Mouse (Mus musculus): Measurements from ENCODE around the gene Aknad1. TPM values are rescaled to one million over a fixed set of nuclear protein-coding genes. Genes with fewer than 3 reads are reported as not detected.

The Aknad1 gene
- total RNA-seq, 1 experiment, result not detected

- in situ Hi-C loops (cut with MboI; ENCODE audit: low sequenced_read_pairs in 2 of 2, unreplicated experiment in 2 of 2), result no loop called here
- Histone ChIP-seq H3K4me3 (ENCODE audit: insufficient read depth in 1 of 2, low read depth in 1 of 2, low read length in 2 of 2, poor library complexity in 1 of 2, severe bottlenecking in 1 of 2) (no peak overlapping the region), H3K9ac (ENCODE audit: insufficient read depth, low read depth, low read length, poor library complexity, severe bottlenecking) (no peak overlapping the region), H3K27ac (ENCODE audit: insufficient read depth, low read depth, low read length, poor library complexity, severe bottlenecking) (no peak overlapping the region), H3K9me3 (ENCODE audit: control insufficient read depth, insufficient read depth, low read depth, low read length) (no peaks in the 10 kb centered on the region), H3K4me1 (ENCODE audit: control insufficient read depth in 2 of 2, insufficient read depth in 2 of 2, low read length in 2 of 2, poor library complexity in 1 of 2) (peaks cover 0 to 3% of the 10 kb centered on the region in 2 experiments; a peak in 1 of 4 replicates), H3K36me3 (ENCODE audit: control insufficient read depth, insufficient read depth, low read length, poor library complexity, severe bottlenecking) (no peaks in the 10 kb centered on the region)
- DNase-seq (ENCODE audit: low read depth, low spot score), result no peak
- no peak for TF ChIP-seq CHD2 (IDR thresholded peaks at IDR 0.05; ENCODE audit: low read depth, low read length)
- no peak for TF ChIP-seq MAFK (IDR thresholded peaks at IDR 0.05; ENCODE audit: insufficient read depth, low read depth, low read length)
These were observed 26.0 kb downstream of the Aknad1 start for GRCm38 (mm10) chr3:108765476-108765875.

GRCm38 (mm10) chr3:108766943-108767342 is 27.5 kb downstream of the Aknad1 start:
- Histone ChIP-seq H3K4me3 (ENCODE audit: insufficient read depth in 1 of 2, low read depth in 1 of 2, low read length in 2 of 2, poor library complexity in 1 of 2, severe bottlenecking in 1 of 2) (no peak overlapping the region), H3K4me1 (ENCODE audit: control insufficient read depth in 2 of 2, insufficient read depth in 2 of 2, low read length in 2 of 2, poor library complexity in 1 of 2) (peaks cover 0 to 3% of the 10 kb centered on the region in 2 experiments; a peak in 1 of 4 replicates), H3K9me3 (ENCODE audit: control insufficient read depth, insufficient read depth, low read depth, low read length) (no peaks in the 10 kb centered on the region), H3K9ac (ENCODE audit: insufficient read depth, low read depth, low read length, poor library complexity, severe bottlenecking) (no peak overlapping the region), H3K36me3 (ENCODE audit: control insufficient read depth, insufficient read depth, low read length, poor library complexity, severe bottlenecking) (no peaks in the 10 kb centered on the region), H3K27ac (ENCODE audit: insufficient read depth, low read depth, low read length, poor library complexity, severe bottlenecking) (no peak overlapping the region)
- TF ChIP-seq CHD2 (IDR thresholded peaks at IDR 0.05; ENCODE audit: low read depth, low read length) (no peak), ZC3H11A (IDR thresholded peaks at IDR 0.05; ENCODE audit: borderline replicate concordance, low read depth, low read length) (no peak)
- in situ Hi-C loops (cut with MboI; ENCODE audit: low sequenced_read_pairs in 2 of 2, unreplicated experiment in 2 of 2), result no loop called here
- no peak for DNase-seq (ENCODE audit: low read depth, low spot score)

GRCm38 (mm10) chr3:108767416-108767815 is 28.0 kb downstream of the Aknad1 start:
- TF ChIP-seq HCFC1 (IDR thresholded peaks at IDR 0.05; ENCODE audit: borderline replicate concordance, insufficient read depth, low read length) (no peak), MAFK (IDR thresholded peaks at IDR 0.05; ENCODE audit: insufficient read depth, low read depth, low read length) (no peak), ZNF384 (IDR thresholded peaks at IDR 0.05; ENCODE audit: low read depth, low read length) (no peak)
- H3K9me3 ChIP-seq (ENCODE audit: control insufficient read depth, insufficient read depth, low read depth, low read length), result no peaks in the 10 kb centered on the region
- no peaks in the 10 kb centered on the region for H3K36me3 ChIP-seq (ENCODE audit: control insufficient read depth, insufficient read depth, low read length, poor library complexity, severe bottlenecking)
- H3K4me3 ChIP-seq (ENCODE audit: insufficient read depth in 1 of 2, low read depth in 1 of 2, low read length in 2 of 2, poor library complexity in 1 of 2, severe bottlenecking in 1 of 2), result no peak overlapping the region
- in situ Hi-C loops (cut with MboI; ENCODE audit: low sequenced_read_pairs in 2 of 2, unreplicated experiment in 2 of 2), result no loop called here
- peaks cover 0 to 3% of the 10 kb centered on the region in 2 experiments; a peak in 2 of 4 replicates for H3K4me1 ChIP-seq (ENCODE audit: control insufficient read depth in 2 of 2, insufficient read depth in 2 of 2, low read length in 2 of 2, poor library complexity in 1 of 2)
- no peak for DNase-seq (ENCODE audit: low read depth, low spot score)
- no peak overlapping the region for H3K27ac ChIP-seq (ENCODE audit: insufficient read depth, low read depth, low read length, poor library complexity, severe bottlenecking)
- no peak overlapping the region for H3K9ac ChIP-seq (ENCODE audit: insufficient read depth, low read depth, low read length, poor library complexity, severe bottlenecking)

- H3K9ac ChIP-seq (ENCODE audit: insufficient read depth, low read depth, low read length, poor library complexity, severe bottlenecking), result no peak overlapping the region
- in situ Hi-C loops (cut with MboI; ENCODE audit: low sequenced_read_pairs in 2 of 2, unreplicated experiment in 2 of 2), result no loop called here
- no peak overlapping the region for H3K27ac ChIP-seq (ENCODE audit: insufficient read depth, low read depth, low read length, poor library complexity, severe bottlenecking)
- H3K36me3 ChIP-seq (ENCODE audit: control insufficient read depth, insufficient read depth, low read length, poor library complexity, severe bottlenecking), result no peaks in the 10 kb centered on the region
- no peak for DNase-seq (ENCODE audit: low read depth, low spot score)
- H3K9me3 ChIP-seq (ENCODE audit: control insufficient read depth, insufficient read depth, low read depth, low read length), result no peaks in the 10 kb centered on the region
- no peaks in the 10 kb centered on the region; a peak in 1 of 4 replicates for H3K4me1 ChIP-seq (ENCODE audit: control insufficient read depth in 2 of 2, insufficient read depth in 2 of 2, low read length in 2 of 2, poor library complexity in 1 of 2)
- TF ChIP-seq ZC3H11A (IDR thresholded peaks at IDR 0.05; ENCODE audit: borderline replicate concordance, low read depth, low read length) (no peak), MAFK (IDR thresholded peaks at IDR 0.05; ENCODE audit: insufficient read depth, low read depth, low read length) (no peak), CHD2 (IDR thresholded peaks at IDR 0.05; ENCODE audit: low read depth, low read length) (no peak), ZNF384 (IDR thresholded peaks at IDR 0.05; ENCODE audit: low read depth, low read length) (no peak), HCFC1 (IDR thresholded peaks at IDR 0.05; ENCODE audit: borderline replicate concordance, insufficient read depth, low read length) (no peak)
- H3K4me3 ChIP-seq (ENCODE audit: insufficient read depth in 1 of 2, low read depth in 1 of 2, low read length in 2 of 2, poor library complexity in 1 of 2, severe bottlenecking in 1 of 2), result no peak overlapping the region
These were observed 30.1 kb downstream of the Aknad1 start for GRCm38 (mm10) chr3:108769547-108769946.

- Histone ChIP-seq H3K9me3 (ENCODE audit: control insufficient read depth, insufficient read depth, low read depth, low read length) (no peaks in the 10 kb centered on the region), H3K4me1 (ENCODE audit: control insufficient read depth in 2 of 2, insufficient read depth in 2 of 2, low read length in 2 of 2, poor library complexity in 1 of 2) (no peaks in the 10 kb centered on the region; a peak in 1 of 4 replicates), H3K36me3 (ENCODE audit: control insufficient read depth, insufficient read depth, low read length, poor library complexity, severe bottlenecking) (no peaks in the 10 kb centered on the region), H3K9ac (ENCODE audit: insufficient read depth, low read depth, low read length, poor library complexity, severe bottlenecking) (no peak overlapping the region), H3K27ac (ENCODE audit: insufficient read depth, low read depth, low read length, poor library complexity, severe bottlenecking) (no peak overlapping the region), H3K4me3 (ENCODE audit: insufficient read depth in 1 of 2, low read depth in 1 of 2, low read length in 2 of 2, poor library complexity in 1 of 2, severe bottlenecking in 1 of 2) (no peak overlapping the region)
- peak; percentile 54 for DNase-seq (ENCODE audit: low read depth, low spot score)
- in situ Hi-C loops (cut with MboI; ENCODE audit: low sequenced_read_pairs in 2 of 2, unreplicated experiment in 2 of 2), result no loop called here
- TF ChIP-seq ZC3H11A (IDR thresholded peaks at IDR 0.05; ENCODE audit: borderline replicate concordance, low read depth, low read length) (peak; percentile 38; the same call in 1 of the 2 replicates), MAFK (IDR thresholded peaks at IDR 0.05; ENCODE audit: insufficient read depth, low read depth, low read length) (no peak)
These were observed 31.4 kb downstream of the Aknad1 start for GRCm38 (mm10) chr3:108770725-108771368.
